Mouse (Mus musculus): Measurements from ENCODE around the gene Chchd1. TPM values are rescaled to one million over a fixed set of nuclear protein-coding genes. Genes with fewer than 3 reads are reported as not detected.

The Chchd1 gene
- total and polyA plus RNA-seq, 3 experiments, result 157 to 402 (median 184) TPM

DNA sequence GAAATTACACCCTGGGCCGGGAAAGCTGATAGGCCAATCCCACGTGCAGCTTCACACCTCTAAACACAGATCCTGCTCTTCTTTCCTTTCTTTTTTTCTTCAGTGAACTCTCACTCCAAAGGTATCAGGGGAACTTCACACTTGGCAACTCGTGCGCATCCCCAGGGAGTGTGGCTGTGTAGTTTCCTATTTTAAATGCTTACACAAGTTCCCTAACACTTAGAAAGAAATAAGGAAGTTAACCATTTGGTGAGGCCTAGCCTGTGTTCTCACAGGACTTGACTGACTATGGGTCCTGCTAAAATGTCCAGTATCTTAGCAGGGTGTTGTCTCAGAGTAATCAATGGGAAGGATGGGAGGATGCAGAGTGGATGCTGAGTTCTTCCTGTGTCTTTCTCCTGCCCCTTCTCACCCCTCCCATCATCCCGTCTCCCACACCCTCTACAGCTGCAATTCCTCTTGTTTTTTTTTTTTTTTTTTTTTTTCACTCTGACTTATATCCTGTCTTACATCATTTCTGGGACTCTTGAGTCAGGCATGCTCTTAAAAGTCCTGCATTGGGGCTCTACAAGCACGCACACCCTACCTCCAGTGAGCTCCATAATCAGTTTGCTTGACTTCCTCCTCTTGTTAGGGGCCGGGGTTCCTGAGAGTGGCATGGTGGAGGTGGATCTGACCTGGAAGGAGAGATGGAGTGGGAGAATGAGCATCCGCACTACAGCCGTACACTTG lies 48.0 kb upstream of the Chchd1 start:
- H3K4me3 ChIP-seq (replicated peaks in 1 of 3; ENCODE audit: low read depth in 2 of 3, low read length in 2 of 3, poor library complexity in 1 of 3), result no peak overlapping the region
- no peak overlapping the region for H3K27ac ChIP-seq (ENCODE audit: insufficient read depth, low read depth)
- dilution Hi-C loops (cut with MboI; ENCODE audit: extremely low pct_ligation_motif_present, extremely low pct_unique_long_range_greater_than_20kb, low sequenced_read_pairs) (no loop called here), in situ Hi-C loops (cut with MboI; ENCODE audit: low pct_ligation_motif_present, low pct_unique_long_range_greater_than_20kb, low sequenced_read_pairs) (loop anchor here (5.0 kb wide), 1 partner anchor 78 kb away; no protein-coding TSS in a partner anchor)
- H3K36me3 ChIP-seq (replicated peaks in 1 of 2; ENCODE audit: control insufficient read depth in 1 of 2, insufficient read depth in 1 of 2, low read length in 1 of 2), result no peaks in the 10 kb centered on the region
- TF ChIP-seq ZNF384 (IDR thresholded peaks at IDR 0.05; ENCODE audit: low read depth, low read length), result peak; percentile 55; the same call in 1 of the 2 replicates
- no peak for TF ChIP-seq ZKSCAN1 (IDR thresholded peaks at IDR 0.05; ENCODE audit: borderline replicate concordance, low read depth, low read length)
- H3K27me3 ChIP-seq (replicated peaks), result no peaks in the 10 kb centered on the region
- H3K4me2 ChIP-seq (ENCODE audit: insufficient read depth, low read depth, poor library complexity, severe bottlenecking), result no peak overlapping the region
- no peaks in the 10 kb centered on the region for H3K9me3 ChIP-seq (replicated peaks; ENCODE audit: low read length)
- H3K9ac ChIP-seq (ENCODE audit: insufficient read depth, low read depth), result no peak overlapping the region
- H3K4me1 ChIP-seq (ENCODE audit: control insufficient read depth in 1 of 2, insufficient read depth in 2 of 2), result peaks cover 2 to 25% of the 10 kb centered on the region in 2 experiments; a peak in 3 of 4 replicates
- H3K79me2 ChIP-seq (replicated peaks; ENCODE audit: control insufficient read depth, extremely low read depth, insufficient read depth, poor library complexity, severe bottlenecking), result no peaks in the 10 kb centered on the region
- DNase-seq (ENCODE audit: extremely low read depth), result no peak

GRCm38 (mm10) chr14:20655731-20656130 lies 47.1 kb upstream of the Chchd1 start:
- Histone ChIP-seq H3K27me3 (replicated peaks) (no peaks in the 10 kb centered on the region), H3K4me1 (ENCODE audit: control insufficient read depth in 1 of 2, insufficient read depth in 2 of 2) (peaks cover 2 to 29% of the 10 kb centered on the region in 2 experiments; a peak in 3 of 4 replicates), H3K9me3 (replicated peaks; ENCODE audit: low read length) (no peaks in the 10 kb centered on the region), H3K79me2 (replicated peaks; ENCODE audit: control insufficient read depth, extremely low read depth, insufficient read depth, poor library complexity, severe bottlenecking) (no peaks in the 10 kb centered on the region), H3K4me3 (replicated peaks in 1 of 3; ENCODE audit: low read depth in 2 of 3, low read length in 2 of 3, poor library complexity in 1 of 3) (no peak overlapping the region), H3K4me2 (ENCODE audit: insufficient read depth, low read depth, poor library complexity, severe bottlenecking) (no peak overlapping the region), H3K27ac (ENCODE audit: insufficient read depth, low read depth) (no peak overlapping the region), H3K36me3 (replicated peaks in 1 of 2; ENCODE audit: control insufficient read depth in 1 of 2, insufficient read depth in 1 of 2, low read length in 1 of 2) (no peaks in the 10 kb centered on the region), H3K9ac (ENCODE audit: insufficient read depth, low read depth) (no peak overlapping the region)
- in situ Hi-C loops (cut with MboI; ENCODE audit: low pct_ligation_motif_present, low pct_unique_long_range_greater_than_20kb, low sequenced_read_pairs) (loop anchor here (5.0 kb wide), 1 partner anchor 78 kb away; no protein-coding TSS in a partner anchor), dilution Hi-C loops (cut with MboI; ENCODE audit: extremely low pct_ligation_motif_present, extremely low pct_unique_long_range_greater_than_20kb, low sequenced_read_pairs) (no loop called here)
- no peak for DNase-seq (ENCODE audit: extremely low read depth)
- no peak for TF ChIP-seq JUND (conservative IDR thresholded peaks at IDR 0.05; ENCODE audit: low read depth, low read length)
- no peak for TF ChIP-seq NRF1 (IDR thresholded peaks at IDR 0.05; ENCODE audit: low read depth, low read length)
- TF ChIP-seq KAT2A (IDR thresholded peaks at IDR 0.05; ENCODE audit: insufficient replicate concordance, low read length), result no peak
- TF ChIP-seq ZNF384 (IDR thresholded peaks at IDR 0.05; ENCODE audit: low read depth, low read length), result no peak
- no peak for TF ChIP-seq MAZ (IDR thresholded peaks at IDR 0.05; ENCODE audit: low read depth, low read length)
- TF ChIP-seq POLR2A (IDR thresholded peaks at IDR 0.05; ENCODE audit: low read depth, low read length), result no peak
- no peak for TF ChIP-seq USF2 (conservative IDR thresholded peaks at IDR 0.05; ENCODE audit: low read depth, low read length)
- no peak for TF ChIP-seq HCFC1 (IDR thresholded peaks at IDR 0.05; ENCODE audit: low read depth, low read length)
- no peak for TF ChIP-seq RAD21 (IDR thresholded peaks at IDR 0.05; ENCODE audit: low read depth, low read length)
- TF ChIP-seq PAX5 (IDR thresholded peaks at IDR 0.05; ENCODE audit: low read length), result no peak
- no peak for TF ChIP-seq MYC (IDR thresholded peaks at IDR 0.05; ENCODE audit: low read depth, low read length)

DNA sequence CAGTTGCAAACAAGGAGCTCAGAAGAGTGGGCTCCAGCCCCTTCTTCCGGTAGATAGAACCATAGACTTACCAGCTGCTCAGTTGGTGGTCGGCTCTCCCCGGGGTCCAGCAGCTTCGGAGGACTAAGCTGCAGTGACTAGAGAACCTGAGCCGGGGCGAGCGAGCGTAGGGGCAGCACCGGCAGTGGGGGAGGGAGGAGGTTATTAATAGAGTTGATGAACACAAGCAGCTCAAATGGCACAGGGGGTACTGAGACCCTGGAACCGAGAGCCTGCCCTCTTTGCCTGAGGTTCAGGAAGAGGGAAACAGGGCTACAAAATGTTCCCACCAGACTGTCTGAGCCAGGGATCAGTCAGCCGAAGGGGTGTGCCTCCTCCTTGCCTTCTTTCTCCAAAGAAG lies 46.4 kb upstream of the Chchd1 start, which contains the start of gene Myoz1:
Myoz1 (minus strand) TSS at position 180 of the 400 bp plus-strand sequence.
- Histone ChIP-seq H3K4me1 (ENCODE audit: control insufficient read depth in 1 of 2, insufficient read depth in 2 of 2) (peaks cover 2 to 30% of the 10 kb centered on the region in 2 experiments; a peak in 3 of 4 replicates), H3K4me2 (ENCODE audit: insufficient read depth, low read depth, poor library complexity, severe bottlenecking) (no peak within 1 kb of the TSS), H3K4me3 (replicated peaks in 1 of 3; ENCODE audit: low read depth in 2 of 3, low read length in 2 of 3, poor library complexity in 1 of 3) (no peak within 1 kb of the TSS), H3K9ac (ENCODE audit: insufficient read depth, low read depth) (no peak within 1 kb of the TSS), H3K9me3 (replicated peaks; ENCODE audit: low read length) (no peaks in the 10 kb centered on the region), H3K27me3 (replicated peaks) (peaks cover 3% of the 10 kb centered on the region), H3K27ac (ENCODE audit: insufficient read depth, low read depth) (no peak within 1 kb of the TSS), H3K79me2 (replicated peaks; ENCODE audit: control insufficient read depth, extremely low read depth, insufficient read depth, poor library complexity, severe bottlenecking) (no peaks in the 10 kb centered on the region), H3K36me3 (replicated peaks in 1 of 2; ENCODE audit: control insufficient read depth in 1 of 2, insufficient read depth in 1 of 2, low read length in 1 of 2) (no peaks in the 10 kb centered on the region)
- in situ Hi-C loops (cut with MboI; ENCODE audit: low pct_ligation_motif_present, low pct_unique_long_range_greater_than_20kb, low sequenced_read_pairs) (loop anchor here (5.0 kb wide), 1 partner anchor 79 kb away; no protein-coding TSS in a partner anchor), dilution Hi-C loops (cut with MboI; ENCODE audit: extremely low pct_ligation_motif_present, extremely low pct_unique_long_range_greater_than_20kb, low sequenced_read_pairs) (no loop called here)
- peak; percentile 56; the same call in 1 of the 2 replicates for TF ChIP-seq MEF2A (IDR thresholded peaks at IDR 0.05; ENCODE audit: borderline replicate concordance, low read depth, low read length)
- no peak for TF ChIP-seq ETS1 (conservative IDR thresholded peaks at IDR 0.05; ENCODE audit: low read depth, low read length)
- TF ChIP-seq ZMIZ1 (IDR thresholded peaks at IDR 0.05; ENCODE audit: low read depth, low read length), result no peak
- no peak for TF ChIP-seq BHLHE40 (IDR thresholded peaks at IDR 0.05; ENCODE audit: low read depth, low read length)
- TF ChIP-seq SMC3 (IDR thresholded peaks at IDR 0.05; ENCODE audit: low read depth, low read length), result no peak
- DNase-seq (ENCODE audit: extremely low read depth), result no peak
